Mouse (Mus musculus) heart, adult 11 months (tissue): ENCODE data around the gene Jmjd8.
A peak's percentile ranks its signal among the peaks of the same experiment; 100 is the strongest.
"Not testable (repeated sequence)": the region's sequence is repeated elsewhere in the genome, so short reads cannot be mapped to it uniquely, and the experiment has no call there.

Experiments used
- DNase-seq: peaks from one replicate; pipeline ENCODE4 v3.0.0; 2022

Jmjd8 gene

DNA sequence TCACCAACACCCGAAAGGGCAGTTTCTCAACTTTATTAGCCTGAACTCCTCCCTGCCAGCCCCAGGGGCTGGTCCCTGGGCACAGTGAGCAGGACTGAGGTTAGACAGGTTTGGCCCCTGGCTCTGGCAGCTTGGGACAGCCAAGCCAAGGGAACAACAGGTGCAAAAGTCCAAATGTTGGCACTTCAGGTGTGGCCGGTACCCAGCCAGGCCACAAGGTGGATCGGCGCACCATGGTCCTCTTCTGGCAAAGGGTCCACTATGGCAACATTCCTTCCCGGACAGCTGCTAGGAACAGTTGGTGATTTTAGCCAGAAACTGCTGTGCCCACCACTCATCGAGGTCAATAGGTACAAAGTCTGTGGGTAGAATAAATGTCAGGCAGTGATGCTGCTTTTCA is 35.0 kb downstream of the Jmjd8 start:
- no peak for DNase-seq

GRCm38 (mm10) chr17:25864311-25864710 is 35.6 kb downstream of the Jmjd8 start:
- DNase-seq: no peak

GRCm38 (mm10) chr17:25865288-25865687 is 36.6 kb downstream of the Jmjd8 start:
- DNase-seq: no peak

GRCm38 (mm10) chr17:25866172-25866571 is 37.5 kb downstream of the Jmjd8 start:
- peak; percentile 96 for DNase-seq

DNA sequence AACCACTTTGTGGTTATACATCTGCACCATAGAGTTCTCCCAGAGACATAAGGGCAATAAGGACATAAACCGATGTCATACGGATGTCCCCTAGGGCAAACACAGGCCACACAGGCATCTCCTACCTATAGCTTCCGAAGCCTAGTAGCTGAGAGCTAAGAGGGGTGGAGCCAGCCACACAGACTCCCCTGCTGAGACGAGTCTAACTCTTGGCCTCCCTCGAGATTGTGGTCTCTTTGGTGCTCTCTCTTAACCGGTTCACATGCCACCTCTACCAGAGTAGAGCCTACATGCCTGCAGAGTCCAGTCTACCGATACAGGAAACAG is 38.8 kb downstream of the Jmjd8 start:
- DNase-seq: no peak

GRCm38 (mm10) chr17:25867836-25868600 is 39.4 kb downstream of the Jmjd8 start:
- peak; percentile 98 for DNase-seq

GRCm38 (mm10) chr17:25868601-25869191 is 40.0 kb downstream of the Jmjd8 start, which contains the start of gene Mcrip2:
Mcrip2 (minus strand) TSS chr17:25868764.
- DNase-seq: peak; percentile 99

DNA sequence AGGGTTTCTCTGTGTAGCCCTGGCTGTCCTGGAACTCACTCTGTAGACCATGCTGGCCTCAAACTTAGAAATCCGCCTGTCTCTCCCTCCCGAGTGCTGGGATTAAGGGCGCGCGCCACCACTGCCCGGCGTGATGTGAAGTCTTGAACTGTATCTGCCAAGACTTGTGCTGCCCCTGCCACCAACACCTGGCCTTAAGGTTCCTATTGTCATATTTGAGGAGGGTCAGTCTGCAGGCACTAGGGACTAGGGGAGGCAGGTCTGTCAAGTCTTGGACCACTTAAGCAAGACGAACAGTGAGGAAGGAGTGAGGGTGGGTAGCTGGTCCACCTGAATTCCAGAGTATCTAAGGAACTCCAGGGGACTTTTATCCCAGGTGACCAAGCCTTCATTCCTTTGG is 40.8 kb downstream of the Jmjd8 start:
- DNase-seq: no peak

DNA sequence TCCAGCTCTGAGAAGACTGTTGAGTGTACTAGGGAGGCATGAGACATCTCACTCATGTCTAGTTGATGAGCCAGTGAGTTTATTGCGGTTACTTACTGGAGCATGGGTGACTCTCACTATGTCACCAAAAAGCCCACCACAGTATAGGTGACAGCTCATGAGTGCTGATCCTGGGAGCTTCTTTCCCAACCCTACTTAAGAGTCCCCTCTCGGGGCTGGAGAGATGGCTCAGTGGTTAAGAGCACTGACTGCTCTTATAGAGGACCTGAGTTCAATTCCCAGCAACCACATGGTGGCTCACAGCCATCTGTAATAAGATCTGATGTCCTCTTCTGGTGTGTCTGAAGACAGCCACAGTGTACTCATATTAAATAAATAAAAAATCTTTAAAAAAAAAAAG is 41.3 kb downstream of the Jmjd8 start:
- peak; percentile 87 for DNase-seq

DNA sequence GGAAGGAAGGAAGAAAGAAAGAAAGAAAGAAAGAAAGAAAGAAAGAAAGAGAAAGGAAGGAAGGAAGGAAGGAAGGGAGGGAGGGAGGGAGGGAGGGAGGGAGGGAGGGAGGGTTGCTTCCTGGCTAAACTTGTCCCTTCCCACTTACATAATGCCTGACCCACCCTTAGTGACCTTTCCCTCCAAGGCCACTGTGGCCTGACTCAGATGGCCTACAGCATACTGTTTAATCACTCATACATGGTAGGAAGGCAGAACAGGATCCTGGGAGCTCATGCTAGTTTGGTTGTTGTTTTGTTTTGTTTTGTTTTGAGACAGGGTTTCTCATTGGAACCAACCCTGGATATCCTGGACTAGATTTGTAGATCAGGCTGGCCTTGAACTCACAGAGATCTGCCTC is 42.9 kb downstream of the Jmjd8 start:
- not testable (repeated sequence) for DNase-seq

GRCm38 (mm10) chr17:25872676-25873075 is 44.0 kb downstream of the Jmjd8 start:
- no peak for DNase-seq

DNA sequence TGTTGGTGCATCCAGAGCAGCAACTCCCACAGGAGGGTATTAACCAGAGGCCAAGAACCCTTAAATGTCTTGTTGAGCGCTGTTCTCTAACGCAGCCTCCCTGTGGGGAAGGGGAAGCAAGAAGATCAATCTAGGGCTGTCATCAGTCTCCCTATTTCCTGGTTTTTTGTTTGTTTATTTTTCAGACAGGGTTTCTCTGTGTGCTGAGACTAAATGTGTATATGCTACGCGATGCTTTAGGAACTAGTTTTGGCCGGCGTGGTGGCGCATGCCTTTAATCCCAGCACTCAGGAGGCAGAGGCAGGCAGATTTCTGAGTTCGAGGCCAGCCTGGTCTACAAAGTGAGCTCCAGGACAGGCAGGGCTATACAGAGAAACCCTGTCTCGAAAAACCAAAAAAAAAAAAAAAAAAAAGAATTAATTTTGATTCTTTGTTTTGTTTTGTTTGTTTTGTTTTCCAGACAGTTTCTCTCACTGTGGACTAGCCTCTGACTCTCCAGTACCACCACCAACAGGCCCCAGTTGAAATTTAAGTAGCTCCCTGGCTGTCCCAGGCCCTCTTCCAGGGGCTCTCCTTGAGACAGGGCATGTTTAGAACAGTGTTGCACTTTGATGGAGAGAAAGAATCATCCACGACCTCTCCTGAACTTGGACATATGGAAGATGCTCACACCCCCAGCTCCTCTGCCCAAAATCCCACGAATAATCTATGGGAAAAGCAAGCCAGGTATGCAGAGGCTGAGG is 44.9 kb downstream of the Jmjd8 start:
- DNase-seq: peak; percentile 92

- DNase-seq: no peak
Measured at GRCm38 (mm10) chr17:25874148-25874720, 45.6 kb downstream of the Jmjd8 start.

DNA sequence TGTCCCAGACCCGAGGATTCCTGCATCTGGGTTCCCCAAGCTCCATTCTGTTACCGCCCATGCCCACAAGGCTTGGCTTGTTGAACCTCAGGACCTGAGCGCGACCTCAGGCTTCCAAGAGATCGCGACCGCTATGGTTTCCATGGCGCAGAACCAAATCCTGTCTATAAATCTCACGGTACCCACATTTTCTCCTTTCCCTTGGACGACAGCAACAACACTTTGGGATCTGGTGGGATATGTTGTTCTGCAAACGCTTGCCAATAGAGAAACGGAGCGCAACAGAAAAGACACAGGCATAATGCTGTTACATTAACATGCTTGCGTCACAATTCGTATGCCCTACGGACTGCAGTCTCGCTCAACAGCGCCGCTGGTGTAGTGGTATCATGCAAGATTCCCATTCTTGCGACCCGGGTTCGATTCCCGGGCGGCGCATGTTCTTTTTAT is 46.1 kb downstream of the Jmjd8 start, which contains the start of gene Mettl26:
Gene Mettl26 (plus strand): TSS at position 354 of the 450 bp plus-strand sequence.
- DNase-seq: peak; percentile 98

DNA sequence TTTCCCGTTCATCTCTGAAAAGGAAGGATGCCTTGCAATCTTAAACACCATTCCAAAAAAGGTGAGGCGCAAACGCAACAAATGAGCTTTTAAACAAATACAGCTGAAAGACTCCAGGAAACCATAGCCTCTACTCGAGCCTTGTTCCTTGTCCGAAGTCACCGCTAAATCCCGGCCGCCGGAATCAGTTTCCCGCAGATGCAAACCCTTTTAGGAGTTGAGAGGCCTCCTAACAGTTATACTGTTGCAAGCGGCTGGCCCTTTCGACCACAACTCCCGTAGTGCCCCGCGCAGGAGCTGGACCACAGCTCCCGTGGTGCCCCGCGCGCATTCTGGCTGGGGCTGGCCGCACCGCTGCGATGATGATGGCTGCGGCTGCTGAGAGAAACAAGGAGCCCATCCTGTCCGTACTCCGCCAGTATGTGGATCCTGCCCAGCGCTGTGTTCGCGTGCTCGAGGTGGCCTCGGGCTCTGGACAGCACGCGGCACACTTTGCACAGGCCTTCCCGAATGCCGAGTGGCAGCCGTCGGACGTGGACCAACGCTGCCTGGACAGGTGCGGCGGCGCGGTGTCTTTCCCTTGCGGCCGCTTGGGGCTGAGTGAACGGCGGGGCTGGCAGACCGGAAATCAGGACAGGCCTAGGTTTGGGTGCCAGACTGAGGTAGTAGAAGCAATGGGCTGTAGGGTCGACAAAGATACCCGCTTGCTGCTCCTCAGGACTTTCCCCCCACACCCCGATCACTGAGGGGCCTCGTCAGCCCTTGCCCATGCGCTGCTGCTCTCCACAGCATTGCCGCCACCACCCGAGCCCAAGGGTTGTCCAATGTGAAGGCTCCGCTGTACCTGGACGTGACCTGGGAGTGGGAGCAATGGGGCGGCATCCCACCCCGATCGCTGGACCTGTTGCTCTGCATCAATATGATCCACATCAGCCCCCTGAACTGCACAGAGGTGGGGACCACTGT is 46.8 kb downstream of the Jmjd8 start:
- peak; percentile 99 for DNase-seq

DNA sequence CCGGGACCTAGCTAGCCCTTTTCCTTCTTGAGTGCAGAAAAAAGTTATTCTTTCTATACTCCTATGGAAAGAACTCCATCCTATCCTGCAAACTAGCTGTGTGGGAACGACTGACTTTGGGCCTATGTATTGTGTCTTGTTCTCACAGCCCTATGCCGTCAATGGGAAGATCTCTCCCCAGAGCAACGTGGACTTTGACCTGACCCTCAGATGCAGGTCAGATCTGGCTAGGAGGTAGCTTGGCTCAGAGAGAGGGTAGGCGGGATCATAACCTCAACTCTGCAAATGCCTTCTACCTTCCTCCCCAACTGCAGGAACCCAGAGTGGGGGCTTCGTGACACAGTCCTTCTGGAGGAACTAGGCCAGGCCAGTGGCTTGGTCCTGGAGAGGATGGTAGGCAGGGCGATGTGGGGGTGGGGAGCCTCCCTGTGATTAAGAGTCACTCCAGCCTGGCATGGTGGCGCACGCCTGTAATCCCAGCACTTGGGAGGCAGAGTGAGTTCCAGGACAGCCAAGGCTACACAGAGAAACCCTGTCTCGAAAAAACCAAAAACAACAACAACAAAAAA is 47.8 kb downstream of the Jmjd8 start:
- peak; percentile 94 for DNase-seq

DNA sequence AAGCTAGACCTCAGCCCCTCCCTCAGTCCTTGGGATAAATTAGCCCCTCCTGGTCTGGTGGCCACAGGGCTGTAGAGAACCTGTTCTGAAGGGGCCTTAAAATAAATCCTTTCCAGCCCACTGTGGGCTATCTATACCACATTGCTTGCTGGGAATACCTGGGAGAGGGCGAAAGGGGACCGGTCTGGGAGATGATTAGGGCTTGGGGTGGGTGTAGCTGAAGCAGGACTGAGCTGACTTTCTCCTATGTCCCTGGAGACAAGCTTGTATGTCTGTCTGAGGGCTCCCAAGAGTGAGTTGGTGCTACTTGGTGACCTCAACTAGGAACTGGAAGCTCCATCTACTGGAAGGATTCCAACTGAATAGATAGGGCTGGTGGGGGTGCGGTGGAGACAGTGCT is 48.4 kb downstream of the Jmjd8 start:
- DNase-seq: peak; percentile 91

GRCm38 (mm10) chr17:25877741-25878610 is 49.3 kb downstream of the Jmjd8 start:
- DNase-seq: peak; percentile 93

- peak; percentile 93 for DNase-seq
Measured at GRCm38 (mm10) chr17:25878611-25879180, 50.0 kb downstream of the Jmjd8 start.

DNA sequence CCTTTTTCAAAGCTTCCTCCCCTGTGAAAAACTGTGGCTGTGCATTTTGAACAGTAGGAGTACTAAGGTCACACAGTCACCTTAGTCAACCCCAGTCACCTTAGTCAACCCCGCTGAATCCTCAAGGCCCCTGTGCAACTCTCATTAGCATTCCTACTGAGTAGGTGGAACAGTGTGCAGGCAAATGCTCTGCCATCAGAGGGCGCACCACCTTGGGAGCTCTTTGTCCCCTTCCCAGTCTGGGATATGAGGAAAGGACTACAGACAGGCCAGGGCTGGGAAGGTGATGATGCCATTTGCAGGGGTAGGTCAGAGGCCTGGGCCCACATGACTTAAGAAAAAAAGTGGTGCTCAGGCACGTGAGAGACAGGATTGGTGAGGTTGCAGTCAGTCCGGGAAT is 50.6 kb downstream of the Jmjd8 start:
- DNase-seq: peak; percentile 94
